Mouse (Mus musculus): ENCODE measurements around the gene Enpp7. TPM values are rescaled to one million over a fixed set of nuclear protein-coding genes. Genes with fewer than 3 reads are reported as not detected.
A peak's percentile ranks its signal among the peaks of the same experiment; 100 is the strongest.

Gene Enpp7
- polyA plus RNA-seq, 1 experiment from 2014 or later, result not detected

GRCm38 (mm10) chr11:118982593-118983113 lies 5.3 kb upstream of the Enpp7 start:
- H3K27me3 ChIP-seq (replicated peaks; ENCODE audit: control insufficient read depth, insufficient read depth, low read length), result 0 out of 2 replicates have a peak, but pooled peaks cover 3% of the 10 kb centered on the region
- no peaks in the 10 kb centered on the region for H3K9me3 ChIP-seq (ENCODE audit: control insufficient read depth, low read length)
- no peak for ATAC-seq
- 49% methylated on average over 12 of the region's 12 CpGs for WGBS
- H3K4me3 ChIP-seq (replicated peaks; ENCODE audit: low read length), result no peak overlapping the region
- H3K4me1 ChIP-seq (replicated peaks; ENCODE audit: control insufficient read depth, insufficient read depth, low read length), result no peaks in the 10 kb centered on the region
- H3K4me2 ChIP-seq (ENCODE audit: low read length), result no peak overlapping the region
- no peaks in the 10 kb centered on the region for H3K36me3 ChIP-seq (ENCODE audit: control insufficient read depth, insufficient read depth)
- H3K27ac ChIP-seq (ENCODE audit: low read length), result no peak overlapping the region
- H3K9ac ChIP-seq (replicated peaks; ENCODE audit: low read depth, low read length), result no peak overlapping the region

GRCm38 (mm10) chr11:118985571-118985970 lies 2.4 kb upstream of the Enpp7 start:
- Histone ChIP-seq H3K27me3 (replicated peaks; ENCODE audit: control insufficient read depth, insufficient read depth, low read length) (no peaks in the 10 kb centered on the region), H3K9me3 (ENCODE audit: control insufficient read depth, low read length) (no peaks in the 10 kb centered on the region), H3K4me1 (replicated peaks; ENCODE audit: control insufficient read depth, insufficient read depth, low read length) (no peaks in the 10 kb centered on the region), H3K4me2 (ENCODE audit: low read length) (no peak overlapping the region), H3K36me3 (ENCODE audit: control insufficient read depth, insufficient read depth) (no peaks in the 10 kb centered on the region), H3K9ac (replicated peaks; ENCODE audit: low read depth, low read length) (no peak overlapping the region), H3K4me3 (replicated peaks; ENCODE audit: low read length) (no peak overlapping the region), H3K27ac (ENCODE audit: low read length) (no peak overlapping the region)
- ATAC-seq, result no peak
- WGBS, result 56% methylated on average over 5 of the region's 5 CpGs

GRCm38 (mm10) chr11:118992781-118993180 lies 4.8 kb downstream of the Enpp7 start:
- 65% methylated on average over 3 of the region's 3 CpGs for WGBS

GRCm38 (mm10) chr11:118995448-118995847 lies 7.5 kb downstream of the Enpp7 start:
- Histone ChIP-seq H3K4me2 (ENCODE audit: low read length) (no peak overlapping the region), H3K9ac (replicated peaks; ENCODE audit: low read depth, low read length) (no peak overlapping the region), H3K27me3 (replicated peaks; ENCODE audit: control insufficient read depth, insufficient read depth, low read length) (no peaks in the 10 kb centered on the region), H3K36me3 (ENCODE audit: control insufficient read depth, insufficient read depth) (no peaks in the 10 kb centered on the region), H3K27ac (ENCODE audit: low read length) (no peak overlapping the region), H3K4me1 (replicated peaks; ENCODE audit: control insufficient read depth, insufficient read depth, low read length) (peaks cover 17% of the 10 kb centered on the region), H3K4me3 (replicated peaks; ENCODE audit: low read length) (no peak overlapping the region), H3K9me3 (ENCODE audit: control insufficient read depth, low read length) (no peaks in the 10 kb centered on the region)
- 24% methylated on average over 4 of the region's 4 CpGs for WGBS
- no peak for ATAC-seq

More at GRCm38 (mm10) chr11:118992781-118993180, 4.8 kb downstream of the Enpp7 start:
- H3K27ac ChIP-seq (ENCODE audit: low read length), result no peak overlapping the region
- no peak overlapping the region for H3K4me2 ChIP-seq (ENCODE audit: low read length)
- 0 out of 2 replicates have a peak, but pooled peaks cover 6% of the 10 kb centered on the region for H3K4me1 ChIP-seq (replicated peaks; ENCODE audit: control insufficient read depth, insufficient read depth, low read length)
- no peaks in the 10 kb centered on the region for H3K36me3 ChIP-seq (ENCODE audit: control insufficient read depth, insufficient read depth)
- no peak overlapping the region for H3K9ac ChIP-seq (replicated peaks; ENCODE audit: low read depth, low read length)
- no peak for ATAC-seq
- no peaks in the 10 kb centered on the region for H3K27me3 ChIP-seq (replicated peaks; ENCODE audit: control insufficient read depth, insufficient read depth, low read length)
- no peak overlapping the region for H3K4me3 ChIP-seq (replicated peaks; ENCODE audit: low read length)
- no peaks in the 10 kb centered on the region for H3K9me3 ChIP-seq (ENCODE audit: control insufficient read depth, low read length)

- no peak for ATAC-seq
- H3K9ac ChIP-seq (replicated peaks; ENCODE audit: low read depth, low read length), result no peak overlapping the region
- H3K4me3 ChIP-seq (replicated peaks; ENCODE audit: low read length), result no peak overlapping the region
- 83% methylated on average over 3 of the region's 3 CpGs for WGBS
- H3K4me1 ChIP-seq (replicated peaks; ENCODE audit: control insufficient read depth, insufficient read depth, low read length), result peaks cover 17% of the 10 kb centered on the region
- H3K9me3 ChIP-seq (ENCODE audit: control insufficient read depth, low read length), result peaks cover 3% of the 10 kb centered on the region; the same call in 1 of the 2 replicates
- no peaks in the 10 kb centered on the region for H3K36me3 ChIP-seq (ENCODE audit: control insufficient read depth, insufficient read depth)
- no peak overlapping the region for H3K4me2 ChIP-seq (ENCODE audit: low read length)
- H3K27ac ChIP-seq (ENCODE audit: low read length), result no peak overlapping the region
- H3K27me3 ChIP-seq (replicated peaks; ENCODE audit: control insufficient read depth, insufficient read depth, low read length), result 0 out of 2 replicates have a peak, but pooled peaks cover 2% of the 10 kb centered on the region
These were observed 9.2 kb downstream of the Enpp7 start for GRCm38 (mm10) chr11:118997182-118997581.

DNA sequence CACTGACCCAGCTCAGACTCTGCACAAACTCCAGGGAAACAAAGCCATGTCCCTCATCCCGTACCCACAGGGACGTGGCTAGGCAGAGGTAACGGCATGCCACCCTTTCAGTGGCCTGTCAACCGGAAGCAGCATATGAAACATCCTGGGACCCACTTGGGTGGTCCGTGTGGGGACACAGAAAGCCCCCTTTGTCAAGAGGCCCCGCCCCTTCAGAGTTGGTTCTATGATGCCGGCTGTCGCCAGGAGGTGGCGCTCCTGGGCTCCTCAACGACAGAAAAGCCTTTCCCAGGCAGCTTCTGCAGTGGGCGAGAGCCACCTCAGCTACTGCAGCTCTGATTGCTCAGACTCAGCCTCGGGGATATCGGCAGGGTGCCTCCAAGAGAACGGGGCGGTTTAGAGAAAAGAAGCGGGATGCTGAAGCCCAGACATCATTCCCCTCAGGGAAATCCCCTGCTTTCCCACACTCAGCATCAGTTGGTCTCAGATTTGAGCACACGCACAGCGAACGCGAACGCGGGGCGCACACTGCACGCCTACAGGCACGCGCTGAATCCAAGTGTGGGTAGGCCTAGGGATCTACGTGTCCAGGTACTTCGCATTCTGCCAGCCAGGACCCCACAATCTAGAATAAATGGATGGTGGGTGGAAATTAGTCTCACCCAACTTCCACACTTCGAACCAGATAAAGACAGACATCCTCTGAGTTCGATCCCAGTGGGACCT lies 10.7 kb downstream of the Enpp7 start:
- ATAC-seq, result peak; percentile 90
- Histone ChIP-seq H3K27ac (ENCODE audit: low read length) (no peak overlapping the region; the same call in 1 of the 2 replicates), H3K9ac (replicated peaks; ENCODE audit: low read depth, low read length) (peak overlapping the region; percentile 31), H3K27me3 (replicated peaks; ENCODE audit: control insufficient read depth, insufficient read depth, low read length) (0 out of 2 replicates have a peak, but pooled peaks cover 2% of the 10 kb centered on the region), H3K4me2 (ENCODE audit: low read length) (peak overlapping the region; percentile 57), H3K9me3 (ENCODE audit: control insufficient read depth, low read length) (peaks cover 3% of the 10 kb centered on the region; the same call in 1 of the 2 replicates), H3K36me3 (ENCODE audit: control insufficient read depth, insufficient read depth) (no peaks in the 10 kb centered on the region), H3K4me3 (replicated peaks; ENCODE audit: low read length) (peak overlapping the region; percentile 30), H3K4me1 (replicated peaks; ENCODE audit: control insufficient read depth, insufficient read depth, low read length) (peaks cover 17% of the 10 kb centered on the region)
- 3% methylated on average over 30 of the region's 30 CpGs for WGBS

- 0 out of 2 replicates have a peak, but pooled peaks cover 2% of the 10 kb centered on the region for H3K27me3 ChIP-seq (replicated peaks; ENCODE audit: control insufficient read depth, insufficient read depth, low read length)
- peak overlapping the region; percentile 31 for H3K9ac ChIP-seq (replicated peaks; ENCODE audit: low read depth, low read length)
- ATAC-seq, result peak; percentile 51
- H3K36me3 ChIP-seq (ENCODE audit: control insufficient read depth, insufficient read depth), result no peaks in the 10 kb centered on the region
- H3K9me3 ChIP-seq (ENCODE audit: control insufficient read depth, low read length), result peaks cover 3% of the 10 kb centered on the region; the same call in 1 of the 2 replicates
- H3K27ac ChIP-seq (ENCODE audit: low read length), result no peak overlapping the region
- H3K4me3 ChIP-seq (replicated peaks; ENCODE audit: low read length), result peak overlapping the region; percentile 30
- 2% methylated on average over 26 of the region's 26 CpGs for WGBS
- H3K4me2 ChIP-seq (ENCODE audit: low read length), result peak overlapping the region; percentile 57
- H3K4me1 ChIP-seq (replicated peaks; ENCODE audit: control insufficient read depth, insufficient read depth, low read length), result peaks cover 17% of the 10 kb centered on the region
These were observed 11.4 kb downstream of the Enpp7 start for GRCm38 (mm10) chr11:118999361-118999804.

DNA sequence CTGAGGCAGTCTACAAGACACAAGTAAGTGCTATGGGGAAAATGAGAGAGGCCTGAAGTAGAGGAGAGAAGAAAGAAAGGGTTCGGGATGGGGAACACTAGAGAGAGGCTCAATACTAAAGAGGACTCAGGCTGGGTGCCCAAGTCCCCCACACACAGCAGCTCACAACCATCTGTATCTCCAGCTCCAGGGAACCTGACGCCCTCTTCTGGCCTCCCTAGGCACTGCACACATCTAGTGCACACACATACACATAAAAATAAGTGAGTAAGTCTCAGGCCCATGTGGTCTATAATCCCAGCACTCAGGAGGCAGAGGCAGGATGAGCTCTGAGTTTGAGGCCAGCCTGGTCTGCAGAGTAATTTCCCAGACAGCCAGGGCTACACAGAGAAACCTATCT lies 12.9 kb downstream of the Enpp7 start:
- Histone ChIP-seq H3K9me3 (ENCODE audit: control insufficient read depth, low read length) (peaks cover 3% of the 10 kb centered on the region; the same call in 1 of the 2 replicates), H3K36me3 (ENCODE audit: control insufficient read depth, insufficient read depth) (no peaks in the 10 kb centered on the region), H3K9ac (replicated peaks; ENCODE audit: low read depth, low read length) (no peak overlapping the region), H3K4me2 (ENCODE audit: low read length) (no peak overlapping the region), H3K4me1 (replicated peaks; ENCODE audit: control insufficient read depth, insufficient read depth, low read length) (peaks cover 11% of the 10 kb centered on the region), H3K27ac (ENCODE audit: low read length) (no peak overlapping the region), H3K4me3 (replicated peaks; ENCODE audit: low read length) (no peak overlapping the region), H3K27me3 (replicated peaks; ENCODE audit: control insufficient read depth, insufficient read depth, low read length) (0 out of 2 replicates have a peak, but pooled peaks cover 2% of the 10 kb centered on the region)
- WGBS, result 75% methylated on average over 2 of the region's 2 CpGs
- no peak for ATAC-seq

DNA sequence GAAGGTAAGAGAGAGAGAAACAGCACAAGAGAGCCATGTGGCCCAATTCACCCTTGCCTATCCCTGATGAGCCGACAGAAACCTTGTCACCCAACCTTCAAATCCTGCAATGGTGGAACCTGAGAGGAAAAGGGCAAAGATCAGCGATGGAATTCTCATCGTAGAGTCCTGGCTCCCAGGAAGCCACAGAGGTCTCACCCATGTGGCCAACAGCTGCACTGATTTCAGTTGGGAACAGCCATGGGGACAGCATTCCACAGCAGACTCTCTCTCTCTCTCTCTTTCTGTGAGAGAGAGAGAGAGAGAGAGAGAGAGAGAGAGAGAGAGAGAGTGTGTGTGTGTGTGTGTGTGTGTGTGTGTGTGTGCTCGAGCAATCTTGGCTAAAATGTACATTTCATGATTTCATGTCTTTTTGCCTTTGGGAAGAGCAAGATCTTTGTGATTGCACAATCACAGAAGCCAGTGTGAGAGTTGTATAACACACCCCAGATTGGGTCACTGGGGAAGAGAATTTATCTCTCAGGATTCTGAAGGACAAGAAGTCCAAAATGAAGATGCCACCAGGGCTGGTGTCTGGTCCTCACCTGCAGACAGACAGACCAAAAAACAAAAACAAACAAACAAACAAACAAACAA lies 13.6 kb downstream of the Enpp7 start:
- no peak for ATAC-seq
- Histone ChIP-seq H3K4me2 (ENCODE audit: low read length) (no peak overlapping the region), H3K9ac (replicated peaks; ENCODE audit: low read depth, low read length) (no peak overlapping the region), H3K4me1 (replicated peaks; ENCODE audit: control insufficient read depth, insufficient read depth, low read length) (peaks cover 11% of the 10 kb centered on the region), H3K9me3 (ENCODE audit: control insufficient read depth, low read length) (peaks cover 3% of the 10 kb centered on the region; the same call in 1 of the 2 replicates), H3K27ac (ENCODE audit: low read length) (no peak overlapping the region), H3K4me3 (replicated peaks; ENCODE audit: low read length) (no peak overlapping the region), H3K36me3 (ENCODE audit: control insufficient read depth, insufficient read depth) (no peaks in the 10 kb centered on the region), H3K27me3 (replicated peaks; ENCODE audit: control insufficient read depth, insufficient read depth, low read length) (0 out of 2 replicates have a peak, but pooled peaks cover 2% of the 10 kb centered on the region)
- WGBS, result 81% methylated on average over 4 of the region's 4 CpGs

Measured in forebrain, embryonic 16.5 days (tissue).